Mouse (Mus musculus) intestine, embryonic 15.5 days (tissue): ENCODE measurements around the gene Slc7a12. TPM values are rescaled to one million over a fixed set of nuclear protein-coding genes. Genes with fewer than 3 reads are reported as not detected.

Experiments used
- ATAC-seq: fragments of 200-750 bp; cut with Nextera tagmentation; 2 replicates; pipeline ENCODE4 v1.8.0; 2017; ENCODE audit warnings: moderate TSS enrichment, moderate library complexity
- H3K27ac ChIP-seq: fragments of 300-500 bp; sonication (generic); 2 replicates; pipeline ENCODE4 v1.5.1; 2015; ENCODE audit warnings: mild to moderate bottlenecking, inconsistent platforms
- H3K27me3 ChIP-seq: fragments of 300-500 bp; sonication (generic); replicated peaks from 2 replicates; pipeline ENCODE4 v1.6.1; 2015; ENCODE audit warnings: inconsistent platforms
- H3K36me3 ChIP-seq: fragments of 300-500 bp; sonication (generic); 2 replicates; pipeline ENCODE4 v1.6.1; 2015; ENCODE audit warnings: inconsistent platforms
- H3K4me1 ChIP-seq: fragments of 300-500 bp; sonication (generic); replicated peaks from 2 replicates; pipeline ENCODE4 v1.6.1; 2015; ENCODE audit warnings: inconsistent platforms
- H3K4me2 ChIP-seq: fragments of 300-500 bp; sonication (generic); replicated peaks from 2 replicates; pipeline ENCODE4 v1.6.1; 2015; ENCODE audit warnings: mild to moderate bottlenecking, inconsistent platforms
- H3K4me3 ChIP-seq: fragments of 300-500 bp; sonication (generic); replicated peaks from 2 replicates; pipeline ENCODE4 v1.5.1; 2015; ENCODE audit warnings: inconsistent platforms
- H3K9ac ChIP-seq: fragments of 300-500 bp; sonication (generic); 2 replicates; pipeline ENCODE4 v1.6.1; 2015; ENCODE audit warnings: inconsistent platforms
- H3K9me3 ChIP-seq: fragments of 300-500 bp; sonication (generic); 2 replicates; pipeline ENCODE4 v1.6.1; 2016; ENCODE audit warnings: inconsistent platforms
- WGBS: fragments of 180-500 bp; shearing (Covaris S2); methylation state at CpG from one replicate; pipeline ENCODE4 v1.1.7; 2015; 5-methylcytosine and 5-hydroxymethylcytosine counted together
- polyA plus RNA-seq: library from polyadenylated mRNA; unstranded; fragments of >200 nt; fragmentation: Nextera tagmentation; extraction: Ambion mirVana; gene quantifications from 2 replicates; pipeline ENCODE4 v1.2.1, GENCODE M21; 2015

Slc7a12 gene
- not detected in 2 replicates for polyA plus RNA-seq

- ATAC-seq, result no peak
- H3K4me3 ChIP-seq, result no peak within 1 kb of the TSS
These were observed at the start of gene Slc7a12 for GRCm38 (mm10) chr3:14480397-14480796. Gene Slc7a12 (plus strand): TSS chr3:14480697.

GRCm38 (mm10) chr3:14432381-14432780 lies 48.1 kb upstream of the Slc7a12 start:
- ATAC-seq, result no peak
- 75% methylated on average over 1 of the region's 1 CpGs for WGBS
- no peaks in the 10 kb centered on the region for H3K36me3 ChIP-seq

More at GRCm38 (mm10) chr3:14480397-14480796, at the start of gene Slc7a12:
- no peaks in the 10 kb centered on the region for H3K9me3 ChIP-seq
- no peaks in the 10 kb centered on the region for H3K4me1 ChIP-seq
- H3K9ac ChIP-seq, result no peak within 1 kb of the TSS
- H3K4me2 ChIP-seq, result no peak within 1 kb of the TSS
- no peaks in the 10 kb centered on the region for H3K27me3 ChIP-seq
- H3K36me3 ChIP-seq, result no peaks in the 10 kb centered on the region
- H3K27ac ChIP-seq, result no peak within 1 kb of the TSS

GRCm38 (mm10) chr3:14446015-14446414 lies 34.5 kb upstream of the Slc7a12 start:
- ATAC-seq, result no peak

More at GRCm38 (mm10) chr3:14432381-14432780, 48.1 kb upstream of the Slc7a12 start:
- no peaks in the 10 kb centered on the region for H3K9me3 ChIP-seq
- no peaks in the 10 kb centered on the region for H3K4me1 ChIP-seq
- no peak overlapping the region for H3K4me2 ChIP-seq
- no peak overlapping the region for H3K27ac ChIP-seq
- H3K4me3 ChIP-seq, result no peak overlapping the region
- H3K9ac ChIP-seq, result no peak overlapping the region
- H3K27me3 ChIP-seq, result no peaks in the 10 kb centered on the region

DNA sequence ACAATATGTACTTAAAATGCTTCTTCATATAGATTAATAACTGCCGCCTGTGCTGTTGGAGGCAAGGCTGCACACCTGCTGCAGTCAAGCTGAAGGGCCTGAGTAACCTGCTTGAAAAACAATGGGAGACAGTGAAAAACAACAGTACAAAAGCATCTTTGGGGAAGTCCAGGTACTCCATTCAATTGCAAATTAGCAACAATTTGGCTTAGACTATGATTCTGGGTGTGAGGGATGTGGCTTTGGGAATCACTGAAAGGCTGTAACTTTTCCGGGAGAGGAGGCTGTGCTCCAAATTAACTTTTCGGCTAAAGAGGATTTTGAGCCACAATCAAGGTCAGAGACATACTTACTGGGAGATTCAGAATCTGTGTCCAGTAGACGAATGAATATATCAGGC lies 33.8 kb upstream of the Slc7a12 start:
- no peak overlapping the region for H3K27ac ChIP-seq
- no peak overlapping the region for H3K4me3 ChIP-seq
- no peaks in the 10 kb centered on the region for H3K9me3 ChIP-seq
- H3K36me3 ChIP-seq, result no peaks in the 10 kb centered on the region
- no peaks in the 10 kb centered on the region for H3K4me1 ChIP-seq
- no peak for ATAC-seq
- no peak overlapping the region for H3K4me2 ChIP-seq
- no peaks in the 10 kb centered on the region for H3K27me3 ChIP-seq
- H3K9ac ChIP-seq, result no peak overlapping the region
- WGBS, result 98% methylated on average over 4 of the region's 4 CpGs

More at GRCm38 (mm10) chr3:14446015-14446414, 34.5 kb upstream of the Slc7a12 start:
- Histone ChIP-seq H3K27me3 (no peaks in the 10 kb centered on the region), H3K4me2 (no peak overlapping the region), H3K9me3 (no peaks in the 10 kb centered on the region), H3K27ac (no peak overlapping the region), H3K4me3 (no peak overlapping the region), H3K9ac (no peak overlapping the region), H3K4me1 (no peaks in the 10 kb centered on the region), H3K36me3 (no peaks in the 10 kb centered on the region)
- WGBS, result 87% methylated on average over 4 of the region's 4 CpGs

Other genes starting within 250 kb of the Slc7a12 start
- gene 1810022K09Rik, start 130.6 kb downstream of the Slc7a12 start, polyA plus RNA-seq, result 441 and 536 TPM in 2 replicates
- 16.2 and 16.6 TPM in 2 replicates for gene Car13, start 161.0 kb downstream of the Slc7a12 start, polyA plus RNA-seq